Mouse (Mus musculus): Measurements from ENCODE around the gene Large1. TPM values are rescaled to one million over a fixed set of nuclear protein-coding genes. Genes with fewer than 3 reads are reported as not detected.
"Not testable (repeated sequence)": the region's sequence is repeated elsewhere in the genome, so short reads cannot be mapped to it uniquely, and the experiment has no call there.

Large1 gene
- total RNA-seq, 2 experiments from 2014 or later: 19.8 to 23.3 TPM

GRCm38 (mm10) chr8:73016303-73016702, 337.0 kb downstream of the Large1 start:
- no peak for DNase-seq

- no peak for DNase-seq
Observed at GRCm38 (mm10) chr8:73007489-73007888, 345.9 kb downstream of the Large1 start.

- DNase-seq: no peak
Observed at GRCm38 (mm10) chr8:73003858-73004257, 349.5 kb downstream of the Large1 start.

- DNase-seq: no peak
Observed at GRCm38 (mm10) chr8:72993831-72994230, 359.5 kb downstream of the Large1 start.

DNA sequence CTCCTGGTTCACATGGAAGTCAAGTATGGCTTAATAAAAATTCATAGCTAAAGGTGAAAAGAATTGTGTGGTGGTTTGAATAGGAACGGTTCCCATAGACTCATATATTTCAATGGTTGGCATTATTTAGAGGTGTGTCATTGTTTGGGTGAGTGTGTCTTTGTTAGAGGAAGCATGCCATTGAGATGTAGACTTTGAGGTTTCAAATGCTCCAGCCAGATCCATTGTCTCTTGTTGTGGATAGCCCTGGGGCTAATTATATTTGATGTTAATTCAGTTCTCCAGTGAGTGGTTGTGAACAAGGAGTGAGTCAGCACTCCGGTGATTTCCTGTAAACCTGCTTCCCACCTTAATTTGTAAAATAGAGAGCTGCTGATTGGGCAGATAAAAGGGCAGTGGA, 362.9 kb downstream of the Large1 start:
- no peak for DNase-seq

DNA sequence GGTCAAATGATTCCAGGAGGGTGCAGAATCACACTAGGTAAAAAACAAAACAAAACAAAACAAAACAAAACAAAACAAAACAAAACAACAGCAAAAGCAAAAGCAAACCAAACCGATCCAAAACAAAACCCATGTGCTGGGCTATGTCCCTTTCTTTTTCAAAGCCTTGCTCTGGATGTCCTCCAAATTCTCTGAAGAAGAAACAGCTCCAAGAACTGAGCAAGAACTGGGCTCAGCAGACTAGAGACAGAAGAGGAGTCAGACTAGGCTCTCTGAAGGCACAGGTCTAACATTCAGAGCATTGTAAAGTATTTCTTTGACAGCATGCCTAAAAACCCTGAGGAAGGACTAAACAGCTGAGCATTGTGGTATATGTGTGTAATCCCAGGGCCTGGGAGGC, 370.5 kb downstream of the Large1 start:
- no peak for DNase-seq

- no peak for DNase-seq
Observed at GRCm38 (mm10) chr8:72955074-72955473, 398.3 kb downstream of the Large1 start.

DNA sequence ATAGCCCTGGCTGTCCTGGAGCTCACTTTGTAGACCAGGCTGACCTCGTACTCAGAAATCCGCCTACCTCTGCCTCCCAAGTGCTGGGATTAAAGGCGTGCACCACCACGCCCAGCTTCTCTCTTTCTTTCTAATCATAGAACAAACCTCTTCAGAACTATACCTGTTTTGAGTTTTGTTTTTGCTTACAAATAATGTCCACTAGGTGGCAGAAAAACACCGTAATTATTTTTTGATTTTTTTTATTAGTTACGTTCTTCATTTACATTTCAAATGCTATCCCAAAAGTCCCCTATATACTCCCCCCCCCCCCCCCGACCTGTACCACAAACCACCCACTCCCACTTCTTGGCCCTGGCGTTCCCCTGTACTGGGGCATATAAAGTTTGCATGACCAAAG, 411.9 kb downstream of the Large1 start:
- not testable (repeated sequence) for DNase-seq

DNA sequence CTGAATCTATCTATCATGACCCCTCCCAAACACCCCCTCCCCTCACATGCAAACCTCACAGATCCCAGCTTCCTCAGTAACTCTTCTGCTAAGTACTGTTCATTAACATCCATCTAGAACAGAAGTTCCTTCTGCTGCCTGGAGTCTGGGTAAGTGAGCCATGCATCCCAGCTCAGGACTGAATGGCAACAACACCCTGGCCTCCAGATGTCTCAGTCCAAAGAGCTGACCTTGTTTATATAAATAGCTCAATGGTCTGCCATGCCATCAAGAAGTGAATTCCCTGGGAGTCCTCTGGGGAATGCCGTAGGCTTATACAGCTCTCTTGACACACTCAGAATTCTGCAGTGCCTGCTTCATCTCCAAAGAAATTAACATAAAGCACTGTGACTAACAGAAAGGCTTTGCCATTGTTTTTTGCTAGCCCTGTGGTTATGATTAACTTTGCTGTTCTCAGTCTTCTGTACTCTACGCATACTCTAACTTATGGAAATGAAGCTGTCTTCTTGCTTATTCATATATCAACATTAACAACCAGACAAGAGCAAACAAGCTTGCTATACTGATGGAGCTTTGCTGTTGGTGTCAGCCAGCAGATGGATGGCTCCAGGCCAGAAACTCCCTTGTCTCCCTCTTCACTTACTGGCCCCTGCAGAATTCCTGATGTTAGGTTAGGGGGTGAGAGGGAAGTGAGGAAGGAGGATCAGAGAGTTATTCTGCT, 434.0 kb downstream of the Large1 start:
- DNase-seq: no peak

DNA sequence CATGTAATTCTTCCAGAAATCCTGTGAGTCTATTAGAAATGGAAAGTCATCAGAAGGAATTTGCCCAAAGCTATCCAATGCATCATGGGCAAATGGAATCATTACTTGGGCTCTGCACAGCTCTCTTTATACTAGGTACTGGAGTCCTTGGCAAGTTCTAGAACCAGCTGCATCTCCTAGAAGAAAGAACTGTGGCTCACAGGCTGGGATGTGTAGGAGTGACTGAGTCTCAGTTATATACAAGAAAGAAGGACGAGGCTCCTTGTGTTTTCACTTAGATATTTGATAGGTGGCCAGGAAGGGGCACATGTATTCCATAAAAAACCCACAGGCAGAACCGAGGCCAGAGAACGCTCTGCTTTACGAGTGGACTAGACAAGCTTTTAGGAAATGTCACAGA, 447.8 kb downstream of the Large1 start:
- no peak for DNase-seq

DNA sequence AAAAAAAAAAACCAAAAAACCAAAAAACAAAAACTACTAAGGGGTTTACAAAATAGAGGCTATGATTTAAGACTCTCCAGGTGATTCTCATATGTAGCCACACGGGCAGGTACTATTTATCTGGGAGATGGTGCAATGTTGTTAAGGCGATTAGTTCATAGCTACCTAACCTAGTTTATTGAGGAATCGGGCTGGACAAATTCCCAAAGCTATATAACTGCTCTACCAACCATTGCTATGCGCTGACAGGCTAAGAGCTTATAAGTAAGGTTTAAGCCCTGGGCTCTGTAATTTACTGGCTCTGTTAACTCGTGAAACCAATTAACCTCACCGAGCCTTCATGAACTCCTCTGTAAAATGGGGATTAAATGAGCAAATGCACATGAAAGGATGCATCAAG, 451.7 kb downstream of the Large1 start:
- no peak for DNase-seq

- DNase-seq: no peak
Observed at GRCm38 (mm10) chr8:72899321-72899720, 454.0 kb downstream of the Large1 start.

DNA sequence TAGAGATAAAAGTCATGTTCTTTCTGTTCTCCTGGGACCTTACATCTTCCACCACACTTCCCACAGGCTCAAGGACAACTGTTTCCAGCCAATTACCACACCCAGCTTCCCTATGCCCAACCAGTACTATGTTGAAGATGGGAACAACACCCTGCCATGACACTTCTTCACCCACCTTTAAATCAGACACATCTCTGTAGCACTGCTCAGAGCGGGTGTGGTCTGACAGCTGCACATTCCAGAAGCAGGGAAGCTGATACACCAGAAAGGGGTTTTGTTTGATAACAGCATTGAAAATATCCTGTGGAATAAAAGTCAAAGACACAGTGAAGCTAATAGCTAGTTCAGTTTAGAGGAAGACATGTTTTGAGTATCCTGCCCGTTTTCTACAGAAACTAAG, 470.3 kb downstream of the Large1 start:
- DNase-seq: no peak

- no peak for DNase-seq
Observed at GRCm38 (mm10) chr8:72873411-72873810, 479.9 kb downstream of the Large1 start.

DNA sequence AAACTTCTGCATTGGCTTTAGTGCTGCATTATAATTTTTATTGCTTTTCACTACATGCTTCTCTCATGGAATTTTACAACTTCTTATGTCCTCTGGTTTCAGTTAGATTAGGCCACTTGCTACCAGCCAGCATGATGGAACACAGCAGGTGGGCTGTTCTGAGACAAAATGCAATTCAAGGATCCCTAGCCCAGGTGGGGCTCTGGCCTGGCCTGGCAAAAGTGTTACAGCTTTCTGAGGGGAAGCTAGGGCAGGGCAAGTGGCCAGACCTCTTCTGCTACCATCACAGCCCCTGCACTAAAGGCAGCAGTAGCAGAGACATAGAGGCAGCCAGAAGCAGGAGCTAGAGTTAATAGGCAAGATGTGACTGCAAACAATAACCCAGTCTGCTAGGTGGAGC, 506.5 kb downstream of the Large1 start:
- no peak for DNase-seq

DNA sequence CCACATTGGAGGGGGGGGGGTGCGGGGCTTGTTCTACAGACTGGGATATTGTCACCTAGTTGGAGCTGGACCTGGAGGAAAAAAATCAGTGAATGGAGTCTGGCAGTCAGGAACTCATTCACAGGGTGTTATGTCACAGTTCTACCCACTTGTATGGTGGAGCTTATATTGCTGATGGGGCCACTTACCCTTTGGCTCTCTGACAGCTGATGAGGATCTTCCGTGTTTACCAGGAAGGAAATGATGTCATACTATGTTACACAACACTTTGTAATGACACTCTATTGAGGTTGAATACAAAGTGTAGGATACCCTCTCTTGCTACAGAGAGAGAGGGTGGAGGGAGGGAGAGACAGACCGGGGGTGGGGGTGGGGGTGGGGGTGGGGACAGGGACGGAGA, 517.5 kb downstream of the Large1 start:
- DNase-seq: no peak

- no peak for DNase-seq
Observed at GRCm38 (mm10) chr8:72833112-72833511, 520.2 kb downstream of the Large1 start.

DNA sequence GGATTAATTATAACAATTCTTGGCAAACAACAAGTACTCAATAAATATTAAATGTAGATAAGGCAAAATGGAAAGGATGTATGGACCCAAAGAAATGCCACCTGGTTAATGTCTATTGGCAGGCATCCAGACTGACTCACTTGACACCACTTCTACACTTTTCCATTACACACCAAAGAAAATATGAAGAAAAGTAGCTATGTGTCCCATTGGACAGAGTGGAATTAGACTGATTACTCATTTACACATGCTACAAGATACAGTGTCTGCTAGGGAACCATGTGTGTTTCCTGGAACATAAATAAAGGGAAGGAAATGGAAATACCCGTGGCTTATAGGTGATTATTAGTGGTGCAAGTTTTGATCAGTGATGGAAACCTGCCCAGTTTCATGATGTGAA, 521.0 kb downstream of the Large1 start:
- no peak for DNase-seq

DNA sequence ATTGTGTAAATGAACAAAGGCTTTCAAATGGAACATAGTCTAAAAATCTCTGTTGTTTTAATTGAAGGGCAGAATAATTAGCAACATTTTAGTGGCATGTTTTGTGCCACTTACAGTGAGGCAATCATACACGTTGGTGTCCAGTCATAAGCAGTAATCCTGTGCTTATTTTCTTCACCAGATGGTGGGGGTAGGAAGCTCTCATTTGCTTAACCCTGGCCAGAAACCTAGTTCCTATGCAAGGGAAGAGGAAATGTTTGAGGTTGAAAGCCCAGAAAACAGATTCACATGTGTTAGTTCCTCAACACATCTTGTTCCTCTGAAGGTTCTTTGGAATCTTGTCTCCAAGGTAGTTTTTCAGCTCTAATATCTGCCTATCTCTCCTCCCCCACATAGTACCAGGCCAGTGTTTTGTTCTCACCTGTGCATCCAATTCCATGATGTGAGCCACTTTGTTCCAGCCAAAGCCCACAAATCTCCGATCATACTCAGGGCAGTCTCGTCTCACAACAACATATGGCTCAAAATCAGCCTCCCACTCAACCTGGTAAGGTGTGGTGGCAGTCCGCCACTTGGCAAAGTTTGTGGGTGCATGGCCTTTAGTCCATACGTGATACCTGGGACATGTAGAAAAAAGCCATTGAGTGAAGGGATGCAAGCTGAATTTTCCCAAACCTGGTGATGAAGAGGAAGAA, 535.5 kb downstream of the Large1 start:
- no peak for DNase-seq

GRCm38 (mm10) chr8:72816679-72817078, 536.7 kb downstream of the Large1 start:
- no peak for DNase-seq

DNA sequence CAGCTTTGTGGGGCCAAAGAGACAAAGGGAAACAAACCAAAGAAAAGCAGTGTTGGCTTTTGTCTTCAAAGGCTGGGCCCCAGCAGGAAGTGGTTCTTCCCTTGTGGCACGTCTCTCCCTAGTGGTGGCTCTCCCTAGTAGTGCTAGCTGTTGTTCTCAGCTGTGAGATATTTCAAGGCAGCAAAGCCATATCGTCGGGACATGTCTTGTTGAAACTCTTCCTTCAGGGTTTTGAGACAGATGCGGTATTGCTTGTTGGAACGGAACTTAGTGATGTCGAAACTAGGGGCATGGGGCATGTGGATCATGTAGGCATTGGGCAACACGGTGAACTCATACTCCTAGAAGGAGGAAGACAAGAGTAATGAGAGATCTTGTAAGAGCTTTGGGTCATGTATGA, 537.7 kb downstream of the Large1 start:
- no peak for DNase-seq

DNA sequence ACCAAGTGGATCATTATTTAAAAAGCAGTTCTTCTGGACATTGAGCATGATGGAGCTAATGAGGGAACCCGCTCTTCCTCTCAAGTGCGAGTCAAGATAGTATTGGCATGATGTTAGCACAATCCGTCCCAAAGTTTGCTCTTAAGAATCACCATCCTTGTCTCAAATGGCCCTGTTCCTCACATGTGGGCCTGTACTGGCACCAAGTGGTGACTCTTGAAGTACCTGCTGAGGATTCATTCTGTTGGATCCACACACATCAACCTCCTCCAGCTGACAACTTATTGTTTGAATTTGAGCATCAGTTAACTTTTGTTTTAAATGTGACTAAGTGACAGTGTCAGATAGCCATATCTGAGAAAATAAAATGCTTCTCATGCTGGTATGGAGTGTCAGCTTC, 540.6 kb downstream of the Large1 start:
- no peak for DNase-seq

DNA sequence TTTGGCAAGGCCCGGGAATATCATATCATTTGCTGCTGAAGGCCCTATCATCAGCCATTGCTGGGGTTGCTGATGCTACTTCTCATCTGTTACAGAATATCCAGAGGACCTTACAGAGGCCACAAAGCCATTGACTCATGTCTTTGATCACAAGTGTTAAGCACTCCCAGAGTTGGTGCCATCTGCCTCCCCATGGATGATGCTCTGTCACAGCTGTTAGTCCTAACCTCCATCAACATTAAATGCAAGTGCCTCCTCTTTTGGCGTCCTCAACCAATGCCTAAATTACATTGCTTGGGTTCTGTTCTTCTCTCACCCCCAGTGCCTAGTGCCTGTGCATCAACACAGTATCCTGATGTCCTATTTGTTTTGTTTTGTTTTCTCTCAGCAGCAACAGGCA, 551.8 kb downstream of the Large1 start:
- DNase-seq: no peak

- no peak for DNase-seq
Observed at GRCm38 (mm10) chr8:72780644-72781043, 572.7 kb downstream of the Large1 start.

Measured in gastrocnemius, postnatal 25 days (tissue).